Mouse (Mus musculus) gastrocnemius, postnatal 25 days (tissue): ENCODE data around the gene Aldh3b2. TPM values are rescaled to one million over a fixed set of nuclear protein-coding genes. Genes with fewer than 3 reads are reported as not detected.

Experiments used
- DNase-seq: peaks from one replicate; pipeline ENCODE4 v3.0.0; 2022
- total RNA-seq, 2 experiments: library from RNA; stranded (reverse); gene quantifications; 1 replicate in 1 of 2; 2 replicates in 1 of 2; pipeline ENCODE4 v1.2.3; 2021

Gene Aldh3b2
- total RNA-seq, 2 experiments from 2014 or later, result 1.0 TPM; not detected in 1

GRCm38 (mm10) chr19:4013066-4013465 is 40.9 kb downstream of the Aldh3b2 start:
- DNase-seq, result no peak

- no peak for DNase-seq
Observed at GRCm38 (mm10) chr19:4014802-4015201, 42.7 kb downstream of the Aldh3b2 start.

GRCm38 (mm10) chr19:4015635-4016034 is 43.5 kb downstream of the Aldh3b2 start:
- DNase-seq, result no peak

DNA sequence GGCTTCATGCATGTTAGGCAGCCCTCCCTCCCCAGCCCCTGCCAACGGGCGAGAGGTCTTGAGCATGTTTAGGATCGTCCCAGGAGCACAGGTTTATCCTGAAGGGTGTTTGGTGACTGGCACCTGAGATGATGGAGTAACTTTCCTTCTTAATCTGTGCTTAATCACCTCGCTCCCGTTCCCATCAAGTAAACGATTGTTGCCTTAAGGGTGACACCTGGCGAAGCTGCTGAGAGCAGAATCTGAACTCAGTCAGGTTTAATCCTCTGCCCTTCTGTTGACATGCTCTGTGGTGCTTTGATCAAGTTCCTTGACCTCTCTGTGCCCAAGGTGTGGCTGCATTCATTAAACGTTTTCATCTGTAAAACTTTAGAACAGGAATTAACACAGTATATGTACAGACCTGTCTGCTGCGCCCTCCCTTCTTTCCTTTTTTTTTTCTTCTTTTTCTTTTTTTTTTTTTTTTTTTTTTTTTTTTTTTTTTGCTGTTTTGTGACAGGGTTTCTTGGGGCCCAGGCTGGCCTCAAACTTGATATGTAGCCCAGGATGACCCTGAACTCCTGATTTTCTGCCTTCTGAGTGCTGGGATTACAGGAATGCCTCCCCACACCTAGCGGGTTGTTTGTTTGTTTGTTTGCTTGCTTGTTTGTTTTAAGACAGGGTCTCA is 45.9 kb downstream of the Aldh3b2 start:
- DNase-seq, result no peak

- DNase-seq, result peak; percentile 77
Observed at GRCm38 (mm10) chr19:4018743-4019583, 46.8 kb downstream of the Aldh3b2 start.

DNA sequence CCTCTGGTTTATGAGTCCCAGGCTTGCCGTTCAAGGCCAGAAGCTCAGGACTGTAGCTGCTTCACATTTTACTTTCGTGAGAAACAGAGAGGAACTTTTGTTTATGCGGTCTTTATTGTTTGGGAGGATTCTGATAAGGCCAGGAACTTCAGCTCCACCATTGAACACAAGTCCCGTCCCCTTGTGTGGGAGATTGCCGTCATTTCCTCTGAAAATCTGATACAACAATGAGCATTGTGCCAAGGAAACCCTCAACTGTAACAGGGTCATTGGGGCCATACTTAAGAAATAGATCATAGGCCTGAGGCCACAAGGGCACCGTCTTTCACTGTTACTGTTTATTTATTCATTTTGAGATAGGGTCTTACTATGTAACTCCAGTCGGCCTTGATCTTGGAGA is 51.1 kb downstream of the Aldh3b2 start:
- DNase-seq, result no peak

DNA sequence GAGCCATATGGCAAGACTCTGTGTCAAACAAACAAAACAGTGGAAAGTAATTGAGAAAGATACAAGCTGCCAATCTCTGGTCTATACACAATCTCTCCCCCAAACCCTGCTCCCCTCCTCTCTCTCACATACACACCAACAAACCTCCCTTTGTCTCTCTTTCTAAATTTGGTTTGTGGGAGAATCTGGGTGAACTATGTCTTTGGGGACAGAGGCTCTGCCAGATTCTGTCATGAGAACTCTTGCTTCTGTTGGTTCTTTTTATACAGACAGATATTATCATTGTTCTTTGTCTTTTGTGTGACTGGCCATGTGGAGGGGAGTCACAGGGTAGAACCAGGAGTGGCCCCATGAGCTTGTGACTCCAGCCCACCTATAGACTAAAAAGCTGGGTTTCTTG is 55.4 kb downstream of the Aldh3b2 start:
- no peak for DNase-seq

Other genes with a start within 250 kb of the Aldh3b2 start
- gene Kmt5b, start 204.9 kb upstream of the Aldh3b2 start, total RNA-seq, result 10 to 100 TPM; 19.1 to 20.2 TPM
- gene Chka, start 120.6 kb upstream of the Aldh3b2 start, total RNA-seq, result 1 to 10 TPM; 1.8 to 2.3 TPM
- gene Tcirg1, start 65.2 kb upstream of the Aldh3b2 start, total RNA-seq, result 1 to 10 TPM; 5.2 to 7.0 TPM
- gene Ndufs8, start 59.6 kb upstream of the Aldh3b2 start, total RNA-seq, result 100 to 1,000 TPM; 260 to 277 TPM
- 1 to 10 TPM; 1.4 to 1.7 TPM for gene Aldh3b1, start 42.5 kb upstream of the Aldh3b2 start, total RNA-seq
- 10 to 100 TPM in 1 of 2 experiments, 1 to 10 TPM in 1; 8.4 to 10.2 TPM for gene Unc93b1, start 37.1 kb upstream of the Aldh3b2 start, total RNA-seq
- not detected for gene Aldh3b3, start 13.7 kb upstream of the Aldh3b2 start, total RNA-seq
- 1 to 10 TPM; 1.7 to 2.7 TPM for gene Acy3, start 14.2 kb downstream of the Aldh3b2 start, total RNA-seq
- not detected for gene Tbx10, start 20.4 kb downstream of the Aldh3b2 start, total RNA-seq
- gene Nudt8, start 28.3 kb downstream of the Aldh3b2 start, total RNA-seq, result 10 to 100 TPM; 21.5 to 23.1 TPM
- under 1 TPM; 0.31 to 0.35 TPM for gene Gm49405, start 28.3 kb downstream of the Aldh3b2 start, total RNA-seq
- gene Doc2g, start 31.0 kb downstream of the Aldh3b2 start, total RNA-seq, result under 1 TPM; 0.69 to 0.75 TPM
- gene Ndufv1, start 40.5 kb downstream of the Aldh3b2 start, total RNA-seq, result 100 to 1,000 TPM; 412 to 474 TPM
- gene Gstp1, start 65.7 kb downstream of the Aldh3b2 start, total RNA-seq, result 100 to 1,000 TPM; 344 to 356 TPM
- 100 to 1,000 TPM; 118 to 133 TPM for gene Gstp2, start 73.7 kb downstream of the Aldh3b2 start, total RNA-seq
- gene Gstp3, start 87.2 kb downstream of the Aldh3b2 start, total RNA-seq, result not detected
- not detected for gene Cabp2, start 109.2 kb downstream of the Aldh3b2 start, total RNA-seq
- 10 to 100 TPM; 17.8 to 23.4 TPM for gene Cdk2ap2, start 124.9 kb downstream of the Aldh3b2 start, total RNA-seq
- 1 to 10 TPM; 2.8 to 5.7 TPM for gene Pitpnm1, start 127.7 kb downstream of the Aldh3b2 start, total RNA-seq
- 10 to 100 TPM; 58.2 to 68.5 TPM for gene Aip, start 153.5 kb downstream of the Aldh3b2 start, total RNA-seq
- gene Gpr152, start 167.5 kb downstream of the Aldh3b2 start, total RNA-seq, result not detected
- gene Cabp4, start 171.7 kb downstream of the Aldh3b2 start, total RNA-seq, result not detected
- 10 to 100 TPM; 15.9 to 24.1 TPM for gene Coro1b, start 176.3 kb downstream of the Aldh3b2 start, total RNA-seq
- under 1 TPM in 1 of 2 experiments, not detected in 1; 0.35 TPM for gene Ptprcap, start 181.3 kb downstream of the Aldh3b2 start, total RNA-seq
- 10 to 100 TPM; 19.9 to 24.4 TPM for gene Rps6kb2, start 191.0 kb downstream of the Aldh3b2 start, total RNA-seq
- 10 to 100 TPM; 17.7 to 20.0 TPM for gene Carns1, start 203.2 kb downstream of the Aldh3b2 start, total RNA-seq
- 1 to 10 TPM; 4.7 to 5.9 TPM for gene Tbc1d10c, start 219.0 kb downstream of the Aldh3b2 start, total RNA-seq
- 100 to 1,000 TPM; 206 to 208 TPM for gene Ppp1ca, start 219.7 kb downstream of the Aldh3b2 start, total RNA-seq
- 1 to 10 TPM; 2.5 to 3.5 TPM for gene Rad9a, start 229.3 kb downstream of the Aldh3b2 start, total RNA-seq
- gene Clcf1, start 241.9 kb downstream of the Aldh3b2 start, total RNA-seq, result under 1 TPM; 0.28 to 0.59 TPM
- not detected for gene AC109138.7, start 242.0 kb downstream of the Aldh3b2 start, total RNA-seq